Mouse (Mus musculus) R1 (cell line): ENCODE measurements at regions not wholly inside any gene's neighbourhood (a gene's known extent, or its start where the extent isn't known, plus 50 kb on each side); places are given as distances from the start of the nearest gene placed in this dataset.

ENCODE experiments used
- DNase-seq: peaks from one replicate; pipeline ENCODE4 v3.0.0-alpha.2; 2018; ENCODE audit warnings: low read depth, low spot score

DNA sequence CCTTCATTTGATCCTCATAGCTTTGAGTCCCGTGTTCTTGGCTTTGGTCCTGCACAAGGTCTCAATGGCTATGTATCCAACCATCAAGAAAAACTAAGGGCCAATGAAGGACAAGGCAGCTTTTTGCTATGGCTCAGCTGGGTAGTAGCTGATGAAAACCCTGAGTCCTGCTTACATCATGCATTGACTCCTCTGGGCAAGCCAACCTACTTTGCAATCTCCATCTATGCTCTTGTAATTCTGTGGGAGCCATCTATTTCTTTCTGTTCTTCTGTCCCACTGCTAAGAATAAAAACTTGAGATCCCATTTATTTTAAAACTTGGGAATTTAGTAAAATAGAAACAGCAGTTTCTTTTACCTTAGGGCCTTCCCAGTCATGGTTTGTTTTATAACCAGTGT is 391.0 kb upstream of the Lmcd1 start:
- no peak for DNase-seq

DNA sequence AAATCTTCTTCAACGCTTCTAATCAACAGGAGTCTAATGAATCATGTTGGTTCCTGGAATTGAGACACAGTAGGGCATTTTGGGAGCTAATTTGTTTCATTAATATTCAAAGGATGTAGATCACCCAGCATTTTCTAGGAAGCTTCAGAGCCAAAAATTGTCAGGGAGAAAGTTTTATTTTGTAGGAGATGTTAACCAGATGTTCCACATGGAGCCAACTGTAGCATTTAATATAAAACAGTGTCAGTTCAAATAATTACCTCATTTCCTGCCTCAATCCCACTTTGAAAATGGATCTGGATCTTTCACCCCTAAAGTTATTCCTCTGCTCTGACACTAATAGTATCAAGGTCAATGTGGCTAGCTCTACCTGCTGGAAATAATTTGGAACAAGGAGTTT is 389.6 kb upstream of the Lmcd1 start:
- DNase-seq: no peak

DNA sequence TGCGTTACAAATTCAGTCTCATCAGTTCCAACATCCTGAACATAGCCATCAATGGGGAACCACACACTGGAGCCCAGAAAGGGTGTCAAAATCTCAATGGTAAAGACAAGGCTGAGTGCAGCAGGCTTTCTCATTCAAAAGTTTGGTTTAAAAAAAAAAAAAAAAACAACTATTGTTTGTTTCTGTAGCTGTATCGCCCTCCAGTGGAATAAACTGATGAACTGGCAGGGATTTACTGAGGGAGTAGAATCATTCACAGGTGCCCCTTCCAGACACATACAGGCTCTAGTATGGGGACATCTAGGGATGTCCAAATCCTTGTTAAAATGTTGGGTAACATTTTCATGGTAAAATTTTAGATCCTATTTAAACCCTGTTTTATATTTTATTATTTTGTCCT is 361.6 kb upstream of the Lmcd1 start:
- DNase-seq: peak; percentile 3

DNA sequence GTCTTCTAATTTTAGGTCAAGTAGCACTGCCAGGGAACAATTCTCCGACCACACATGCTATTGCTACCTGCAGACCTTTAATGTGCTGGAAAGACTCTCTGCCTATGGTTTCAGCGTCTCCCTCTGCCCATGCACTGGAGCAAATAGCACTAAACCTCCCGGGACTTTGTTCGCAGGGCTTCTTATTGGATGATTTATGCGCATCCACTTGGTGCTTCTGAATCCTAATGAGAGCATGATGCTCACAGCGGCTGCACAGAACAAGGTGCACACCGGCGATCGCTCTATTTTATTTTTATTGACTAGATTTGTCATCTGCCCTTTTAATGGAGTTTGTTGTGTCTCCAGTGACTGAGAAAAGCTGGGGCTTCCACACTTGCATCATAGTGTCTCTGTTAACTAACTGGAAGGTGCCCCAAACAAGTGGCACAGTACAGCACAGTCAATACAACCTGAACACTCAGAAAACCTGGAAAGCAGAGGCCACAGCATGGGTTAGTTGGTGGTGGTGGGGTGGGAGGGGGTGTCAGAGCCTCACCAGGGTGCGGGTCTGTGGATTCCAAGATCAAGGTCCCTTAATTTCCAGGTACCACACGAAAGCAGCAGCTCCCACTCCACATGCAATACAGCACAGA is 359.7 kb upstream of the Lmcd1 start:
- no peak for DNase-seq

DNA sequence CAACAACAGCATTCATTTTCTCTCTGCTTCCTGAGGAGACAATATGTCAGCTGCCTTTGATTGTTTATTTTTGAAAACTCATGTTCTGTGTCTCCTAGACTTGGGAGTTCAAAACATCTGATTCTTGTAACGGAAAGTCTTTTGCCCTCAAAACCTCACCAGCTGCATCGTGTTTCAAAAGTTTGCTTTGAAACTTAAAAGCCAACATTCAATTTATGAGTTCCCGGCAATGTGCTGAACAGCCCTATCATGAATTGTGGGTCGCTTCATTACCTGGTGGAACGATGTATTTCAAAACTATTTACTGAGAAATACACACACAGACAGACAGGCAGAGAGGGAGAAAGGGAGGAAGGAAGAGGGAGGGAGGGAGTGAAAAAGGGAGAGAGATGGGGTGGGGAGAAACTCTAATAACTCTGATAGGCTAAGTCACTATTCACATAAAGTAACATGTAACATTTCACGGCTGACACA is 356.3 kb upstream of the Lmcd1 start:
- DNase-seq: no peak

DNA sequence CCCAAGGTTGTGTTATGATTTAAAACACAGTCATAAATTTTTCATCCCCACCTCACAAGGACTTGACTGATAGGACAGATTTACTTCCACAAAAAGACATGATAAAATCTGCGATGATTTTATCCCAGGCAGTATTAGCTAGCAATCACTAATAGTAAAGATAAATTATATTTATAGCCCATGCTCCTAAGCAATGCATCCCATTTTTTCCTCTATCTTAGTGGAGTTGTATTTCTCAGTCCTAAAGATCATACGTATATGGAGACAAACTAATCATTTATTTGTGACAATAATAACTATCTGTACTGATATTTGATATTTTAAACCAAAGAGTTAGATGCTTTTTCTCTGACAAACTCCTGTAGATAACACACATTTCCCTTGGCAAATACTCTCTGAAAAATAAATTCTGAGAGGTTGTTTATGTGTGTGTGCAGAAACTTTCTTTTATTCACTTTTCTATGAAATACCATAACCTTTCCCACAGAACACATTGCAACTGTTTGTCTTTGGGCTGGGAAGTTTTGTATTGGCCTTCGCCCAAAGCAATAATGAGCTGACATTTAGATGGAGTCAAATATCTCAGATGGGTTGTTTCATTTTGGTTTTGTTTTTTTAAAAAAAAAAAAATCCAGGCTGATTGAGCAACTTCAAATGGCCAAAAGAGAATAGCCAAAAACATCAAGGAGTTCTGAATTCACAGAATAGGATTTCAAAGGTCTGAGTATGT is 355.5 kb upstream of the Lmcd1 start:
- no peak for DNase-seq

DNA sequence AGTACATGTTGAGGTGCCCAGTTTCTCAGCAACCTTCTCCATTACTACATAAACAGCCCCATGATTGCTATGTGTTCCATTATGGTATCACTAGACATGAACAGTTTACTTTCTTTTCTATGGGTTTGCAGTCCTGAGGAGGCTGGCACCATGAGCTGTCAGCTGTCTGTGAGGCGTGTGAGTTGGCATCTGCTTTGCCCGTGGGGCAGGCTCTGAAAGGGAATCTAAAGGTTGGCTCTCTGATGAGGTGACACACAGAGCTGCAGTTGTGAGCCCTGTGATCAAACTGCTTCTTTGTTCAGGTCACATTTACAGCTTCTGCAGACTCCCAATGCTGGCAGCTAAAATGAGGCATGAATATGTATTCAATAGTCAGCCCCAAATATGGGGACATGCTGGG is 341.0 kb upstream of the Lmcd1 start:
- no peak for DNase-seq

DNA sequence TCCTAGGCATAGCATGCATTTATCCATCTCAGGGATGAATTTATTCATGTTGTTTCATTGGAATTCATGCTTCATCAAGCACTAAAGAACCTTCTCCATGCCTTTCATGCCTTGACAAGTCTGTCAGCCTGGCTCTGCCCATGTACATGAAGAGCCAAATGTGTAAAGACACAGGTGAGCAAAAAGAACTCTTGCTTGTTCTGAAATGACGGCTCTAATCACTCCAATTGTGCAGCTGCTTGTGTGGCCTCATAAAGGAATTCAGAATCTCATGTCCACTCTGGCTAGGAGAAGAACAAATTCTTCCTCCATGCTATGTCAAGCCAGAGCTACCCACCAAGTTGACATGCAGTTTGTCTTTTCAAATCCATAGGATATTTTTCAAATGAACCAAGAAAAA is 319.2 kb upstream of the Lmcd1 start:
- DNase-seq: no peak

DNA sequence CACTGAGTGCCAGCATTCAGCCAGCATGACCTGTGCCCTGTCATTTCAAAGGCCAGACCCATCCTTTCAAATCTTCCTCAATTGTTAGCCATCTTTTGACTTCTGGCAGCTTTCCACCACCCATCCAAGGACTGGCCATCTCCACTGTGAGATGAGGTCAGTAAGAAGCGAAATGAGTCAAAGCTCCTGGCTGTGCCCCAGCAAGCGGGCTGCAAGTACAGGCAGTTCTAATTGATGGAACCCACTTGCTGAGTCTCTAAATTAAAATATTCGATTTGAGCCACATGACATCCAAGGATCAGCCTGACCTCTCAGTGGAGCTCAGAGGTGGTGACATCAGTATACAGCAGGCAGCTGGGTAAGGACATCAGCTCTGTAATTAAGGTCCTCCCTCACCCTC is 307.8 kb upstream of the Lmcd1 start:
- DNase-seq: no peak

DNA sequence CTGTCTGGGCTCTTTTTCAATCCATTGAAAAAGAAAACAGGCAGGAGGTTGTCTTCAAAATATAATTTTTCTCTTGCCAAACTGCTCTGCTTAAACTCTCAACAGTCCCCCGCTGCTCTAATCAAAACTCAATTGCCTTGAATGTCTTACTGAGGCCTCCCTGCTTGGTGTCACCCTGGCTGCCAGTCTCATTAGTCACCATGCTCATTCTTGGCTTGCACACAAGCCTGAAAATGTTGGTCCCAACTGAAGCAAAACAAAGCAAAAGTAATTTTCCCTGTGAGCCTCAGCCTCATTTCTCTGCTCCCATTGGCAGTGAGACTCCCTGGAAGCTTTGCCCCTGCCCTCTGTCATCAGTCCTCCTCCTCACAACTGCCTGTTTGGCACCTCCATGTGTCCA is 288.1 kb upstream of the Lmcd1 start:
- DNase-seq: no peak

DNA sequence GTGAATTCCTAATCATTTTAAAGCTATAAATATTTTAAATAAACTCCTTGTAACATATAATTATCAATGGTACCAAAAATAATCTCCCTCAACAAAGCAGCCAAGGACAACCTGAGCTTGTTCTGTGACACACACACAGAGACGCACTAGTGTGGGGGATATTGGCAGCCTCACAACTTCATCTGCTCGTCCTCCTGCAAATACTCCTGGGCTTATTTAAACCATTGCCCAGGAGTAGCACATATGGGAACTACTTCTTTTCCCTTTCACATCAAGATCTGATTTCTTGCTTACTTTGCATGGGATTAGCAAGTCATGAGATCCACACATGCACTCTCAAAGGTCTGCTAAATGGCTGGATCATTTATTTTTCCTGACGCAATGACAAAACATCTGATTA is 277.7 kb upstream of the Lmcd1 start:
- no peak for DNase-seq

DNA sequence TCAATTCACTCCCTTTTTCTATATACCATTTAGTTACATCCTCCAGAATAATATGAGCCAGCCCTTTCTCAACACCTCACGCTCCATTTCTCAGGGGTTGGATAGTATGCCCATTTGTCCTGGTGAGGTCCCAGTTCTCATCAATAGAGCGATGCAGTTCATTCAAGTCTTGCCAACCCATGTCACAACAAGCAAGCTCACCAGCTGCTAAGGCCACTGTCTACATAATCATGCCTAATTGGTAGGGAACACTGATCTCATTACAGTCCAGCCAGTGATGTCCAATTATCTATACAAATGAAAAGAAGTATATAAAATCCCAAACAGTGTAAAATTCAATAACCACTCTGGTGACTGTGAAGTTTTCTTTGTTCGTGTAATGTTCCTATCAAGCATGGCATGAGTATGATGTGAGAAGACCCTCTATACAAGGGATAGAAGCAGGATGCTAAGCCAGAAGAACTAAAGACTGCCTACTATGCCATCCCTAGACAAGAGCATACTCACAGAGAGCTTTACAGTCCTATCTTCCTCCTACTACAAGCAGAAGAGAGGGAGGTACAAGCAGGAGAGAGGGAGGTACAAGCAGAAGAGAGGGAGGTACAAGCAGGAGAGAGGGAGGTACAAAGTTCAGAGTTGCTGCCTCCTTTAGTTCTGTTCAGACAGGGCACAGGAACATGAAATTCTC is 269.6 kb upstream of the Lmcd1 start:
- DNase-seq: no peak

DNA sequence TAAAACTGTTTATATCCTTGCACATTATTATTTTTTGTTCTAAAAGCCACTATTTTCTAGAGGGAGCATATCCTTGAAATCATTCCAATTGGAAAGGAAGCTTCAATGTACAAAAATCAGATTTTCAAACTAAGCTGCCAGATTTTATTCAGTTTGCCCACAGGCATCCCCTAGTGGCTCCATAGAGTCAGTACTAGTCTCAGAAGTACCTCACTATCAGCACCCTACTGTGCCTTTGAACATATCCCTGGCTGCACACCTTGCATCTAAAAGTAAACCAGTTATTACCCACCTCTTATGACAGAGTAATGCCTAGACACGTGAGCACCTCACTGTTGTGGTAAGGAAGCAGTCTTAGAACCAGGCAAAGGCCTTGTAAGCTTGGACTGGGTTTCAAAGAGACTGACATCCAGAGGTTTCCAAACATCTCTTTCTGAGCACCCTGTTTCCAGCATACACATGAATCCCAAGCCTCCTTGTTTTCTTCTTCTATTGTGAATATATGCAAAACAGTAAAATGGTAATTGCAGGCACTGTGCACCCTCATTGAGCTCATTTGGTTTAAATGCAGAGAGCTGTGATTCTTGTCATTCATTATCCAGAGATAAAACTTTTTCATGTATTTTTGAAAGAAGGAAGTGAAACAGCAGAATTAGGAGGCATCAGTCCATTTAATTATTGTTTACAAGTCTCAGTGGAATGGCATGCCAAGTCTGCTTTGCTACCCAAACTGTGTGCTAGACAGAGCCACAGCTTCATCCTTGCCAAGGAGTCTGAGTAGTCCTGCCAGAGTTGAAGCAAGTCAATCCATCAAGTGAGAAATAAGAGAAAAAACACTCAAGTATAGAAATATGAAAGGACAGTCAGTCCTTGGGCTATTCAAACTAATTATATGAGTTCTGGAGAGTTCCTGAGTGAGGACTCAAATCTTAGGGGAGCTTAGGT is 247.0 kb upstream of the Lmcd1 start:
- DNase-seq: peak; percentile 2

DNA sequence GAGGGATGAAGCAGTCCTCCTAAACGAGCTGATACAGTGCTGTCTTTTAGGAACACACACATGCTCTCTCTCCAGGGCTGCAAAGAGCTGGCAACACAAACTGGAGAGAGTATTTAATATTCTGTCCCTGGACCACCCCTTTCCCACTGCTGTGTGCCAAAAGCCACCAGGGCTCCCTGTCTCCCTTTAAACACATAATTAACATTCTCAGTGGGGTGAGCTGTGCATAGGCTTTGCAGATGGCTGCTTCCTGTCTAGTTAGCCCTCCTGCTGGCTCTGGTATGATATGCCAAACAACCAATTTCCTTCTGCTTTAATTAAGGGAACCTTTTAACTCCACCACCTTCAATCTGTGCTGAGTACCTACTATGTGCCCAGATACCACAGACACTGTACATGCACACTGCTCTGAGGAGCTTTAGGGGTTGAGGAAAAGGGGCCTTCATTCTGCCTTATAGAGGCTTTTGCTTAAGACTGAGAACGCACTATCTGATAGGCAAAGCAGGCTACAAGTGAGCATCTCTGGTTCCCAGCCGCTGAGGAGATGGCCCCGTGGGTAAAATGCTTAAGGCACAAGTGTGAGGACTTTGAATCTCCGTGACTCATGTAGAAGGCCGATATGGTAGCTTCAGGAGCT is 222.9 kb upstream of the Lmcd1 start:
- peak; percentile 23 for DNase-seq

DNA sequence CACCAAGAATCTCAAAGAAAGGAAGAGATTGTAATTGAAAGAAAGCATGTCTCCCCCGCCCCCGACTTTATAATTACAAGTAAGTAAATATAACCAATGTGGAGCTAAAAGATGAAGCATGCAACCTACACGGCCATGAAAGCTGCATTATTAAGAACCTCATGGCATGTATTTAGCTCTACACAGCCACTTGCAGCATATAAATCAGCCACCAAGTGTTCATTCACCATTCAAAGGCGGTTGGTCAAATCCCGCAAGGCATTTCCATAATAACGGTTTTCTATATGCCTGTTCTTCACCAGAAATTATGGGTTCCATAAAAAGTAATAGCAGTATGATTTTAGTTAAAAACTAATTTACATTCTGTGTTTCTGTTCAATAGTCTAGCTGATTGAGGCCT is 221.4 kb upstream of the Lmcd1 start:
- no peak for DNase-seq

DNA sequence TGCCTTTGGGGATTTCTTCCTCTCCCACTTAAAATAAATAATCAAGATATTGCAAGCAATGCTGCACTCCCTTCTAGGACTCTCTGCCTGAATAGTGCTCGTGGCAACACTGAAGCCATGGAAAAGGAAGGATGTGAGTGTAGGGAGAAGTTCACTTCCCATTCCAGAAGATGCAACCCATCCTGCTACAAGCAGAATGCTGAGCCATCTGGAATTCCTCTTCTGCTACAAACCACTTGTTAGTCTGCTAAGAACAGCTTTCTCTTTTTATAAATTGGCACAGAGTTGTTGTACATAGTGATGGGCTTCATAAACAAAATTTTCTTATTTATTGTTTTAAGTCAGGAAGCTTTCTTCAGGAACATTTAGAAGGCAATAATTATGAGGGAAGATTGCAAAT is 215.7 kb upstream of the Lmcd1 start:
- no peak for DNase-seq

DNA sequence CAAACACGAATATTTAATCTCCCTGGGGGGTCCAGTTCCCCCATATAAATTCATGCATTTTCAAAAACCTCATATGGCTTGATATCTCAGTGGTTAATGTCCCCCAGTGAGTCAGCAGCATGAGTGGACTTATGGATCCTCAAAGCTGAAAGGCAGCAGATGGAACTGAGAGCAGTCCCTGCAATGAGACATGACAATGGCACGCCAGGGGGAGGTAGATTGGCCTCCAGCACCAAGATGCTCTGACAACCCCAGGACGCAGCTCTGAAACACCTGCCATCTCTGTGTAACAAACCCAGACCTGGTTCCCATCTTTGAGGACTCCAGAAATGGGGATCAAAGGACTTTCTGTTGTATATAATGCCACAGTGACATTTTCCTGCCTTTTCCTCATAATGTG is 210.6 kb upstream of the Lmcd1 start:
- DNase-seq: no peak

DNA sequence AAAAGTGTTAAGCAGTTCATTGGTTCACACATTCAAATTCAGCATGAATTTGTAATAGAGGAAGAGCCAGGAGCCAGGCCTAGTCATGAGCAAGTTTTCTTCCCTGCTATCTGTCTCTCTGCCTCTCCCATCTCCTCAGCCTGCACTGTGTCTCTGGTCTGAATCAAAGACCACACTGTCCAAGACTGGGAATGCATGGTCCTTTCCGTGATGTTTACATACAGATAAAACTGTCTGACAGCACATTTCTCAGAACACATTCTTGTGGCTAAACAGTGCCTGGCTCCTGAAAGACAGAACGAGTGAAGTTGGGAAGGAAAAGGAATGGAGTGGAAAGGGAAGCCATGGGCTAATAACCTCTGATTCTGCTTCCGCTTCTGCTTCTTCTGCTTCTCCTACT is 183.0 kb upstream of the Lmcd1 start:
- DNase-seq: no peak

DNA sequence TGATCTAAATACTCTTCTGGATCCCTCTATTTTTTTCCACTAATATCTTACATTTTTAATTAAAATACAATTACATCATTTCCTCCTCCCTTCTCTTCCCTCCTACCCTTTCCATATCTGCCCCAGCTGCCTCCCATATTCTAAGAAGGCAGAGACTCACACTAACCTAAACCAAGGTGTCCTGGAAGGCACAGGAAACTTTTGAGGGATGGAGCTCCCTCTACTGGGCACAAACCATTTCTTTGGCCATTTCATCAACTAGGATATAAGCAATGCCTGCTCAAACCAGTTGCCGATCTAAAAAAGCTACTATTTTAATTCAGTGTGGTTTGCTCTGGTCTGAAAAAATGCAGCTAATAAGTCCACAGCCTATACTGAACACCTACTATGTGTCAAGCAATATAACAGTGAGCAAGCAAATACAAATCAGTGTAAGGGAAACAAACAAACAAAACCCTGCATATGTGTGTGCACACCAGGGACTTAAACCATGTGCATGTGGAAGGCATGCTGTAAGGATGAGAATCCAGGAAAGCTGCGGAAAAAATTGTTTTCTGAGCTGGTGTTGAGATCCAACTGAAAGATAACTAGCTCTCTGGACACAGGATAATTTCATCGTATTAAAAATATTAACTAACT is 182.3 kb upstream of the Lmcd1 start:
- DNase-seq: peak; percentile 42

DNA sequence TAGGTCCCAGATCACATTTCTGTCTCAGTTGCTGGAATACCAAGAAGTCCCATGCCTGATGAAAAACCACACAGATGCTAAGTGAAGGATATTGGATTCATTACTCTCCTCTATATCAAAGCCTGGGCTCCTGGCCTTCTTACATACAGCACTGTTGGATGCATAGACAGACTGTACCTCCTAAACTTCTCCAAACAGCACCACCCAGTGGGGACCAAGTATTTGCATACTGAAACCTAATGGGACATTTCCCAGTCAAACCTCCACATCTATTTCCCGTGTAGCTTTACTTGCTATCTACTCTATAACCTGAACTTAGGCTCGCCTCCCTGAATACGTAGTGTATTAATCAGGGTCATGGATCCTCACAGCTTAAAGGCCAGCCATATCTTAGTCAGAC is 180.3 kb upstream of the Lmcd1 start:
- DNase-seq: no peak

DNA sequence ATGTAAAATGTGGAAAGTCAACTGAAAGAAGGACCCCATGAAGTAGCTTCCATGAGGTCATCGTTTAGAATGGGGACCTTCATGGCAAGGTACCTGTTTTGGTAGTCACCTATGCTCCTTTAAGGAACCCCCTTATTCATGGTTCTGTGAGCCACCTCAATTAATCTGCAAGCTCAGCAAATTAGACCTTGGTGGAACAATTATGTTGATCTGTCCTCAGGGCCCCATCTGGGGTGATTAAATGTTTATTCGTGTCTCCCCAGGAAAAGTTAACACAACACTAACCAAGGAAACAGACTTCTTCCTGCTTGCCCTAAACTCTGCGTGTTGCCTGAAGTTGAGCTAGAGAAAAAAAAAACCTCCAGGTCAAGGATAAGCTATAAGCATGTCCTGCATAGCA is 175.9 kb upstream of the Lmcd1 start:
- DNase-seq: no peak
